Mouse (Mus musculus) small intestine, adult 2 months (tissue): ENCODE measurements around the gene Csf2rb.
"Not testable (repeated sequence)": the region's sequence is repeated elsewhere in the genome, so short reads cannot be mapped to it uniquely, and the experiment has no call there.

Experiments
- CTCF ChIP-seq: fragments of 200-500 bp; IDR thresholded peaks from 2 replicates; pipeline ENCODE4 v1.5.1; 2012; ENCODE audit warnings: low read depth, mild to moderate bottlenecking, control low read depth, inconsistent platforms, low read length, moderate library complexity, mixed read lengths; ENCODE audit not compliant: insufficient replicate concordance, insufficient read length; ENCODE audit errors: extremely low read depth
- POLR2A ChIP-seq: fragments of 200-500 bp; IDR thresholded peaks from 2 replicates; pipeline ENCODE4 v1.6.1; 2012; ENCODE audit warnings: low read depth, mild to moderate bottlenecking, control low read depth, inconsistent platforms, low read length, moderate library complexity

DNA sequence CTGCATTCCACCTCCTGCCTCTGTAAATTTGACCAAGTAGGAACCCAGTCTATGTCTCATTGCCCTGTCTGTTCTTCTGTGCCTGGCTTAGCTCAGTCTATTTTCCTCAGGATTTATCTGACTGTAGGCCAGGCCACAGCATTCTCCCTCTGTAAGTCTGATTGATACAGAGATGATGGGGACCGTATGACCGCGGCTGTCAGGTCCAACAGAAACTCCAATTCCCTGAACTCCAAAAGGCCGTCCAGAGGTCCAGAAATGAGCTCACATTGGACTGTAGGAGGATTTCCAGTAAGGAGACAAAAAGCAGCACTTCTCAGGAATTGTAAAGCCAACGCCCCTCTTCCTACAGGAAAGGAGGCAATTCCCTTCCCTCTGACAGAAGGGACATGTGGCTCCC is 11.9 kb upstream of the Csf2rb start:
- TF ChIP-seq CTCF, POLR2A: not testable (repeated sequence)
